Mouse (Mus musculus): ENCODE results near the gene Inpp4a.

Gene Inpp4a

GRCm38 (mm10) chr1:37329132-37329531 lies 29.5 kb downstream of the Inpp4a start:
- peak; percentile 65 for TF ChIP-seq CTCF (conservative IDR thresholded peaks at IDR 0.05; ENCODE audit: low read length)
- no peak for TF ChIP-seq NANOG (IDR thresholded peaks at IDR 0.05; ENCODE audit: borderline replicate concordance, low read length)
- H3K4me3 ChIP-seq (replicated peaks; ENCODE audit: low read length) = no peak overlapping the region
- H3K9me3 ChIP-seq (ENCODE audit: low read length) = no peaks in the 10 kb centered on the region
- no peaks in the 10 kb centered on the region for H3K27me3 ChIP-seq (ENCODE audit: insufficient read depth, low read length)
- no peaks in the 10 kb centered on the region for H3K36me3 ChIP-seq (ENCODE audit: insufficient read depth, low read length)
- peaks cover 18% of the 10 kb centered on the region for H3K4me1 ChIP-seq (replicated peaks; ENCODE audit: low read depth, low read length)

- peaks cover 11% of the 10 kb centered on the region for H3K4me1 ChIP-seq (replicated peaks; ENCODE audit: low read depth, low read length)
- TF ChIP-seq POU5F1 (IDR thresholded peaks at IDR 0.05; ENCODE audit: borderline replicate concordance, low read length) (no peak), CTCF (conservative IDR thresholded peaks at IDR 0.05; ENCODE audit: low read length) (no peak), NANOG (IDR thresholded peaks at IDR 0.05; ENCODE audit: borderline replicate concordance, low read length) (no peak)
- H3K36me3 ChIP-seq (ENCODE audit: insufficient read depth, low read length) = no peaks in the 10 kb centered on the region
- no peaks in the 10 kb centered on the region for H3K9me3 ChIP-seq (ENCODE audit: low read length)
- no peaks in the 10 kb centered on the region for H3K27me3 ChIP-seq (ENCODE audit: insufficient read depth, low read length)
- no peak overlapping the region for H3K4me3 ChIP-seq (replicated peaks; ENCODE audit: low read length)
These were observed 30.2 kb downstream of the Inpp4a start for GRCm38 (mm10) chr1:37329831-37330230.

GRCm38 (mm10) chr1:37332756-37333155 lies 33.1 kb downstream of the Inpp4a start:
- Histone ChIP-seq H3K27me3 (ENCODE audit: insufficient read depth, low read length) (no peaks in the 10 kb centered on the region), H3K9me3 (ENCODE audit: low read length) (no peaks in the 10 kb centered on the region)
- TF ChIP-seq NANOG (IDR thresholded peaks at IDR 0.05; ENCODE audit: borderline replicate concordance, low read length) (no peak), POU5F1 (IDR thresholded peaks at IDR 0.05; ENCODE audit: borderline replicate concordance, low read length) (no peak), CTCF (conservative IDR thresholded peaks at IDR 0.05; ENCODE audit: low read length) (no peak)

GRCm38 (mm10) chr1:37333741-37334440 lies 34.2 kb downstream of the Inpp4a start:
- Histone ChIP-seq H3K4me1 (replicated peaks; ENCODE audit: low read depth, low read length) (peaks cover 33% of the 10 kb centered on the region), H3K27me3 (ENCODE audit: insufficient read depth, low read length) (no peaks in the 10 kb centered on the region), H3K36me3 (ENCODE audit: insufficient read depth, low read length) (no peaks in the 10 kb centered on the region), H3K4me3 (replicated peaks; ENCODE audit: low read length) (no peak overlapping the region), H3K9me3 (ENCODE audit: low read length) (no peaks in the 10 kb centered on the region)
- TF ChIP-seq CTCF (conservative IDR thresholded peaks at IDR 0.05; ENCODE audit: low read length) = no peak
- no peak for TF ChIP-seq NANOG (IDR thresholded peaks at IDR 0.05; ENCODE audit: borderline replicate concordance, low read length)
- no peak for TF ChIP-seq POU5F1 (IDR thresholded peaks at IDR 0.05; ENCODE audit: borderline replicate concordance, low read length)

More at GRCm38 (mm10) chr1:37332756-37333155, 33.1 kb downstream of the Inpp4a start:
- peaks cover 22% of the 10 kb centered on the region for H3K4me1 ChIP-seq (replicated peaks; ENCODE audit: low read depth, low read length)
- no peak overlapping the region for H3K4me3 ChIP-seq (replicated peaks; ENCODE audit: low read length)
- no peaks in the 10 kb centered on the region for H3K36me3 ChIP-seq (ENCODE audit: insufficient read depth, low read length)

- Histone ChIP-seq H3K27me3 (ENCODE audit: insufficient read depth, low read length) (no peaks in the 10 kb centered on the region), H3K9me3 (ENCODE audit: low read length) (no peaks in the 10 kb centered on the region), H3K4me3 (replicated peaks; ENCODE audit: low read length) (no peak overlapping the region), H3K36me3 (ENCODE audit: insufficient read depth, low read length) (no peaks in the 10 kb centered on the region), H3K4me1 (replicated peaks; ENCODE audit: low read depth, low read length) (peaks cover 48% of the 10 kb centered on the region)
- TF ChIP-seq CTCF (conservative IDR thresholded peaks at IDR 0.05; ENCODE audit: low read length) = no peak
- no peak for TF ChIP-seq NANOG (IDR thresholded peaks at IDR 0.05; ENCODE audit: borderline replicate concordance, low read length)
- no peak for TF ChIP-seq POU5F1 (IDR thresholded peaks at IDR 0.05; ENCODE audit: borderline replicate concordance, low read length)
These were observed 36.4 kb downstream of the Inpp4a start for GRCm38 (mm10) chr1:37336022-37336421.

- no peaks in the 10 kb centered on the region for H3K36me3 ChIP-seq (ENCODE audit: insufficient read depth, low read length)
- H3K9me3 ChIP-seq (ENCODE audit: low read length) = no peaks in the 10 kb centered on the region
- H3K4me3 ChIP-seq (replicated peaks; ENCODE audit: low read length) = no peak overlapping the region
- no peak for TF ChIP-seq POU5F1 (IDR thresholded peaks at IDR 0.05; ENCODE audit: borderline replicate concordance, low read length)
- no peak for TF ChIP-seq CTCF (conservative IDR thresholded peaks at IDR 0.05; ENCODE audit: low read length)
- no peak for TF ChIP-seq NANOG (IDR thresholded peaks at IDR 0.05; ENCODE audit: borderline replicate concordance, low read length)
- H3K27me3 ChIP-seq (ENCODE audit: insufficient read depth, low read length) = no peaks in the 10 kb centered on the region
- peaks cover 48% of the 10 kb centered on the region for H3K4me1 ChIP-seq (replicated peaks; ENCODE audit: low read depth, low read length)
These were observed 37.1 kb downstream of the Inpp4a start for GRCm38 (mm10) chr1:37336794-37337193.

- Histone ChIP-seq H3K4me3 (replicated peaks; ENCODE audit: low read length) (no peak overlapping the region), H3K27me3 (ENCODE audit: insufficient read depth, low read length) (no peaks in the 10 kb centered on the region), H3K36me3 (ENCODE audit: insufficient read depth, low read length) (no peaks in the 10 kb centered on the region), H3K9me3 (ENCODE audit: low read length) (no peaks in the 10 kb centered on the region), H3K4me1 (replicated peaks; ENCODE audit: low read depth, low read length) (peaks cover 48% of the 10 kb centered on the region)
- no peak for TF ChIP-seq CTCF (conservative IDR thresholded peaks at IDR 0.05; ENCODE audit: low read length)
These were observed 37.6 kb downstream of the Inpp4a start for GRCm38 (mm10) chr1:37337273-37337672.

GRCm38 (mm10) chr1:37339144-37339543 lies 39.5 kb downstream of the Inpp4a start:
- no peaks in the 10 kb centered on the region for H3K27me3 ChIP-seq (ENCODE audit: insufficient read depth, low read length)
- TF ChIP-seq NANOG (IDR thresholded peaks at IDR 0.05; ENCODE audit: borderline replicate concordance, low read length) = no peak
- no peak for TF ChIP-seq CTCF (conservative IDR thresholded peaks at IDR 0.05; ENCODE audit: low read length)
- no peak for TF ChIP-seq POU5F1 (IDR thresholded peaks at IDR 0.05; ENCODE audit: borderline replicate concordance, low read length)
- no peaks in the 10 kb centered on the region for H3K36me3 ChIP-seq (ENCODE audit: insufficient read depth, low read length)
- no peaks in the 10 kb centered on the region for H3K9me3 ChIP-seq (ENCODE audit: low read length)
- no peak overlapping the region for H3K4me3 ChIP-seq (replicated peaks; ENCODE audit: low read length)
- peaks cover 46% of the 10 kb centered on the region for H3K4me1 ChIP-seq (replicated peaks; ENCODE audit: low read depth, low read length)

GRCm38 (mm10) chr1:37341347-37341746 lies 41.7 kb downstream of the Inpp4a start:
- TF ChIP-seq CTCF (conservative IDR thresholded peaks at IDR 0.05; ENCODE audit: low read length) = no peak
- TF ChIP-seq POU5F1 (IDR thresholded peaks at IDR 0.05; ENCODE audit: borderline replicate concordance, low read length) = no peak
- no peak for TF ChIP-seq NANOG (IDR thresholded peaks at IDR 0.05; ENCODE audit: borderline replicate concordance, low read length)
- peaks cover 40% of the 10 kb centered on the region for H3K4me1 ChIP-seq (replicated peaks; ENCODE audit: low read depth, low read length)
- no peak overlapping the region for H3K4me3 ChIP-seq (replicated peaks; ENCODE audit: low read length)
- no peaks in the 10 kb centered on the region for H3K27me3 ChIP-seq (ENCODE audit: insufficient read depth, low read length)
- H3K9me3 ChIP-seq (ENCODE audit: low read length) = no peaks in the 10 kb centered on the region
- H3K36me3 ChIP-seq (ENCODE audit: insufficient read depth, low read length) = no peaks in the 10 kb centered on the region
